Mouse (Mus musculus) mouse embryonic stem cell (cell line): ENCODE data around the gene Pfdn6.

Source experiments
- in situ Hi-C, 2 experiments: fragments of 300-500 bp; cut with MboI; formaldehyde crosslinking; loops; 1 replicate in 1 of 2; 3 replicates in 1 of 2; pipeline ENCODE4 v1.14.3; 2019 to 2020; ENCODE audit warnings: low sequenced_read_pairs in 2 of 2, low pct_unique_long_range_greater_than_20kb in 1 of 2, mixed read lengths in 1 of 2; ENCODE audit not compliant: unreplicated experiment in 1 of 2

The Pfdn6 gene

GRCm38 (mm10) chr17:33940981-33941380 is 838 bp upstream of the Pfdn6 start:
- in situ Hi-C loops = no loop called here

- in situ Hi-C loops = no loop called here
Observed at GRCm38 (mm10) chr17:33938783-33939182, 1.4 kb downstream of the Pfdn6 start.

GRCm38 (mm10) chr17:33936993-33937392 is 3.1 kb downstream of the Pfdn6 start:
- in situ Hi-C loops = no loop called here

- in situ Hi-C loops = no loop called here
Observed at GRCm38 (mm10) chr17:33935422-33936055, 4.6 kb downstream of the Pfdn6 start.

- in situ Hi-C loops = loop anchor here in 1 of 2 experiments (5.0 kb wide), 1 partner anchor 41 kb away; the partner anchor contains the start of gene Kifc1
Observed at GRCm38 (mm10) chr17:33932970-33933369, 7.2 kb downstream of the Pfdn6 start.

- in situ Hi-C loops = loop anchor here in 1 of 2 experiments (5.0 kb wide), 1 partner anchor 40 kb away; the partner anchor contains the start of gene Kifc1
Observed at GRCm38 (mm10) chr17:33932448-33932847, 7.7 kb downstream of the Pfdn6 start.

GRCm38 (mm10) chr17:33931947-33932346 is 8.2 kb downstream of the Pfdn6 start:
- in situ Hi-C loops = loop anchor here in 1 of 2 experiments (5.0 kb wide), 1 partner anchor 40 kb away; the partner anchor contains the start of gene Kifc1

- in situ Hi-C loops = loop anchor here in 1 of 2 experiments (5.0 kb wide), 1 partner anchor 39 kb away; the partner anchor contains the start of gene Kifc1
Observed at GRCm38 (mm10) chr17:33931159-33931866, 8.8 kb downstream of the Pfdn6 start.

- in situ Hi-C loops = loop anchor here in 1 of 2 experiments (5.0 kb wide), 1 partner anchor 38 kb away; the partner anchor contains the start of gene Kifc1
Observed at GRCm38 (mm10) chr17:33930280-33931158, 9.6 kb downstream of the Pfdn6 start.

- in situ Hi-C loops = loop anchor here in 1 of 2 experiments (5.0 kb wide), 1 partner anchor 37 kb away; the partner anchor contains the start of gene Kifc1
Observed at GRCm38 (mm10) chr17:33929371-33930279, 10.5 kb downstream of the Pfdn6 start, which contains the start of gene Rgl2. Gene Rgl2, plus strand, starts transcription at chr17:33929543.

GRCm38 (mm10) chr17:33928251-33928947 is 11.7 kb downstream of the Pfdn6 start:
- in situ Hi-C loops = no loop called here

- in situ Hi-C loops = no loop called here
Observed at GRCm38 (mm10) chr17:33926207-33926932, 13.8 kb downstream of the Pfdn6 start.

- in situ Hi-C loops = no loop called here
Observed at GRCm38 (mm10) chr17:33925406-33926116, 14.6 kb downstream of the Pfdn6 start.

- in situ Hi-C loops = no loop called here
Observed at GRCm38 (mm10) chr17:33924577-33925283, 15.4 kb downstream of the Pfdn6 start.

GRCm38 (mm10) chr17:33921361-33921760 is 18.8 kb downstream of the Pfdn6 start:
- in situ Hi-C loops = no loop called here
